In genomic region chr11:31412376-31412775, GRCm38 (mm10) we compare ENCODE assay signal across 17 mouse cellular contexts. TPM values are rescaled to one million over a fixed set of nuclear protein-coding genes. Genes with fewer than 3 reads are reported as not detected.
"Had no signal": no experiment of that assay in that cellular context is flagged by ENCODE, and none has a peak within 500 bp of the region (broad histone marks: within the 10 kb centered on the region; RNA-seq: fewer than 3 reads in every experiment).

No protein-coding gene starts in this region.

- H3K27ac ChIP-seq: limb, embryonic 12.5 days; limb, embryonic 15.5 days; liver, embryonic 14.5 days; macrophage; midbrain, embryonic 10.5 days; midbrain, embryonic 13.5 days; neural tube, embryonic 13.5 days had no signal

- DNase-seq: kidney, postnatal 14 days; kidney, postnatal 4 days; left cerebral cortex, postnatal 4 days; liver, postnatal 0 days; lung, embryonic 14.5 days; retina, postnatal 1 day; right cerebral cortex, postnatal 25 days; spleen, adult 18-20 months; thymus, postnatal 25 days had no signal

- H3K4me1 ChIP-seq: limb, embryonic 12.5 days; limb, embryonic 15.5 days; midbrain, embryonic 10.5 days; midbrain, embryonic 13.5 days; neural tube, embryonic 13.5 days had no signal

- H3K27me3 ChIP-seq: limb, embryonic 12.5 days; limb, embryonic 15.5 days; midbrain, embryonic 13.5 days; neural tube, embryonic 13.5 days had no signal

- H3K4me3 ChIP-seq: limb, embryonic 12.5 days; limb, embryonic 15.5 days; midbrain, embryonic 10.5 days; midbrain, embryonic 13.5 days; myocyte; neural tube, embryonic 13.5 days had no signal

RNA-seq across cellular contexts. Expression of gene Stc2, which starts 42.5 kb away (rescaled TPM):
- polyA plus RNA-seq: macrophage had no signal
